Mouse (Mus musculus): ENCODE results near the gene C130050O18Rik. TPM values are rescaled to one million over a fixed set of nuclear protein-coding genes. Genes with fewer than 3 reads are reported as not detected.

Gene C130050O18Rik
- polyA plus RNA-seq (2015; fragmentation: Nextera tagmentation; extraction: Ambion mirVana): 0.60 and 0.92 TPM in 2 replicates

DNA sequence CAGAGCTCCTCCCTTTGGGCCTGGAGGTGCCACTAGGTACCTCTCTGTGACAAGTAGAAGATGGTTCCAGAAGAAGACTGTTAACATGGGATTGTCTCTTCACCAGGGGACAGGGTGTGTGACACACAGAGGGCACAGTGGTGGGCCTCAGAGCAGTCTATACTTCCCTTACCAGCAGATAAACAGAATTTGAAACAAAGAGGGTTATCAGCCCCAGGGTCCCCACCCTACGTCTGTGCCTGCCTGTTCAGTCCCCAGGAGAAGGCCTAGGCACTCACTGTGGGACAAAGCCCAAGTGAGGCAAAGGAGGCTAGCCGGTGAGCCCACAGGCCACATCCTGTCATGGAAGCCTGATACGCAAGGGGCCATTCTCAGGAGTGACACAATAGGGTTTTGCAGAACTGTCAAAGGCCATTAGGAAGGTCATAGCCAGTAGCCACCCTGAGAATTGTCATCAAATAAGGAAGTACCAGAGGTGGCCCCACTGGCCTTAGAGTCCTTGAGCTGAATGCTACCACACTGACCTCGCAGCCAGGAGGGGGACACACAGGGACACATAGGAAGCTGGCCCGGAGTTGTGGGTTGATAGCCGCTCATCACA, at the start of gene C130050O18Rik:
TSS of gene C130050O18Rik (plus strand) at position 480 of the 601 bp plus-strand sequence.
- no peaks in the 10 kb centered on the region for H3K9me3 ChIP-seq (ENCODE audit: low read length)
- H3K27me3 ChIP-seq (ENCODE audit: insufficient read depth, low read length): no peaks in the 10 kb centered on the region
- H3K4me1 ChIP-seq (ENCODE audit: insufficient read depth, low read length): peaks cover 32% of the 10 kb centered on the region
- no peaks in the 10 kb centered on the region for H3K36me3 ChIP-seq (ENCODE audit: insufficient read depth, low read length)
- WGBS: 80% methylated on average over 6 of the region's 6 CpGs
- no peak within 1 kb of the TSS for H3K4me2 ChIP-seq (replicated peaks; ENCODE audit: low read depth, low read length)
- H3K4me3 ChIP-seq (ENCODE audit: low read length): no peak within 1 kb of the TSS
- no peak within 1 kb of the TSS for H3K9ac ChIP-seq (replicated peaks; ENCODE audit: low read length)
- H3K27ac ChIP-seq (ENCODE audit: low read length): 0 out of 2 replicates have a peak within 1 kb of the TSS, but pooled peaks have one; percentile 16
- ATAC-seq (ENCODE audit: low FRiP score, low TSS enrichment): no peak

DNA sequence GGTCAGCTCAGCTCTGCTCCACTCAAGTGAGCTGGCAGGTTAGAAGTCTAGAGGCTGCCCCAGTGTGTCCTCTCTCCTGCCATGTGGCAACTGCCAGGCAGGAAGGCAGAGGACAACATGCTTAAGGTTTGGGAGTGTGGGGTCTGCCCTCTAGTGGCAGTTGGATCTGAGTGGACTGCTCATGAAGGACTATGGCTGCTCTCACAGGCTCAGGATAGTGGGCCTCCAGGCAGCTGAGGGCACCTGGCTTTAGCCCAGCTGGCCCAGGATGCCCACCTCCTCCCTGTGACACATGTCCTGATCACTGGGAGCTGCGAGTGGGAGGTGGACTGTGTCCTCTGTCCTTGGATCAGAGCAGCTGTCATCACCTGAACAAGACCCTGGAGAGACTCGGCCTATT, 46.4 kb upstream of the C130050O18Rik start:
- H3K27ac ChIP-seq (ENCODE audit: low read length): no peak overlapping the region
- no peak overlapping the region for H3K9ac ChIP-seq (replicated peaks; ENCODE audit: low read length)
- no peak overlapping the region for H3K4me3 ChIP-seq (ENCODE audit: low read length)
- H3K9me3 ChIP-seq (ENCODE audit: low read length): no peaks in the 10 kb centered on the region
- WGBS: 62% methylated on average over 2 of the region's 2 CpGs
- H3K27me3 ChIP-seq (ENCODE audit: insufficient read depth, low read length): no peaks in the 10 kb centered on the region
- no peak overlapping the region for H3K4me2 ChIP-seq (replicated peaks; ENCODE audit: low read depth, low read length)
- peak; percentile 31; the same call in 1 of the 2 replicates for ATAC-seq (ENCODE audit: low FRiP score, low TSS enrichment)
- H3K4me1 ChIP-seq (ENCODE audit: insufficient read depth, low read length): no peaks in the 10 kb centered on the region
- H3K36me3 ChIP-seq (ENCODE audit: insufficient read depth, low read length): peaks cover 4% of the 10 kb centered on the region; the same call in 1 of the 2 replicates

DNA sequence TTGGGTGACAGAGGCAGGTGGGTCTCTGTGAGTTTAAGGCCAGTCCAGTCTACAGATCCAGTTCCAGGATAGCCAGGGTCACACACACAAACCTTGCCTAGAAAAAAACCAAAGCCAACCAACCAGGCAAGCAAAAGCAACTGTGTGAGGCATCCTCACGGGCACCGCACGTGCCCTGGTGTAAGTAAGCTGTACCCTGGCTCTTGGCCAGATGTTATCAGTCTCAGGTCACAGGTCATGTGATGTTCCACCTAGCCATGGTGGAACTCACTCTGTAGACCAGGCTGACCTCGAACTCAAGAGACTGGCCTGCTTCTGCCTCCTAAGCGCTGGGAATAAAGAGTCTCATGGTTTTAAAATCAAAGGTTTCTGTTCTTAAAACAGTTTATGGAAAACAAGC, 45.8 kb upstream of the C130050O18Rik start:
- Histone ChIP-seq H3K4me3 (ENCODE audit: low read length) (no peak overlapping the region), H3K9ac (replicated peaks; ENCODE audit: low read length) (no peak overlapping the region), H3K27me3 (ENCODE audit: insufficient read depth, low read length) (no peaks in the 10 kb centered on the region), H3K36me3 (ENCODE audit: insufficient read depth, low read length) (peaks cover 6% of the 10 kb centered on the region; the same call in 1 of the 2 replicates), H3K27ac (ENCODE audit: low read length) (no peak overlapping the region), H3K4me1 (ENCODE audit: insufficient read depth, low read length) (peaks cover under 1% of the 10 kb centered on the region; the same call in 1 of the 2 replicates), H3K4me2 (replicated peaks; ENCODE audit: low read depth, low read length) (no peak overlapping the region), H3K9me3 (ENCODE audit: low read length) (no peaks in the 10 kb centered on the region)
- 92% methylated on average over 5 of the region's 5 CpGs for WGBS
- no peak for ATAC-seq (ENCODE audit: low FRiP score, low TSS enrichment)

DNA sequence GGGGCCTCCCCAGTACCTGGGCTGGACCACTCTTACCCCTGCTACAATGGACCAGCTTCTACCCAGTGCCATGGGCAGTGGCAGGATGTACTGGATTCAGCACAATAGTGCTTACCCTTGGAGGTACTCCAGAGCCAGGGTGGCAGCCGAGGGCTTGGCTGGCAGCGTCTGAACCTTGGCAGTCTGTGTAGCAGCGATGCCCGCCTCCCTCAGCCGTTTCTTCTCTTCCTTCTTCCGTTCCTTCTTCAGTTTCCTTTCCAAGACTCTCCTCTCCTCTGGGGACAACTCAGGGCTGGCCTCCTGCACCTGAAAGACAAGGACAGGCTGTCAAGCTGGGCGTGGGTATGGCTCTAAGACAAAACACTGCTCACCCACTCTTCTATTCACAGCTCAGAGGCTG, 41.2 kb upstream of the C130050O18Rik start:
- H3K4me3 ChIP-seq (ENCODE audit: low read length): no peak overlapping the region
- H3K36me3 ChIP-seq (ENCODE audit: insufficient read depth, low read length): peaks cover 6% of the 10 kb centered on the region; the same call in 1 of the 2 replicates
- peaks cover 12% of the 10 kb centered on the region for H3K4me1 ChIP-seq (ENCODE audit: insufficient read depth, low read length)
- no peak overlapping the region for H3K27ac ChIP-seq (ENCODE audit: low read length)
- no peak overlapping the region for H3K9ac ChIP-seq (replicated peaks; ENCODE audit: low read length)
- WGBS: 65% methylated on average over 7 of the region's 7 CpGs
- no peaks in the 10 kb centered on the region for H3K27me3 ChIP-seq (ENCODE audit: insufficient read depth, low read length)
- no peak overlapping the region for H3K4me2 ChIP-seq (replicated peaks; ENCODE audit: low read depth, low read length)
- no peaks in the 10 kb centered on the region for H3K9me3 ChIP-seq (ENCODE audit: low read length)
- no peak for ATAC-seq (ENCODE audit: low FRiP score, low TSS enrichment)

DNA sequence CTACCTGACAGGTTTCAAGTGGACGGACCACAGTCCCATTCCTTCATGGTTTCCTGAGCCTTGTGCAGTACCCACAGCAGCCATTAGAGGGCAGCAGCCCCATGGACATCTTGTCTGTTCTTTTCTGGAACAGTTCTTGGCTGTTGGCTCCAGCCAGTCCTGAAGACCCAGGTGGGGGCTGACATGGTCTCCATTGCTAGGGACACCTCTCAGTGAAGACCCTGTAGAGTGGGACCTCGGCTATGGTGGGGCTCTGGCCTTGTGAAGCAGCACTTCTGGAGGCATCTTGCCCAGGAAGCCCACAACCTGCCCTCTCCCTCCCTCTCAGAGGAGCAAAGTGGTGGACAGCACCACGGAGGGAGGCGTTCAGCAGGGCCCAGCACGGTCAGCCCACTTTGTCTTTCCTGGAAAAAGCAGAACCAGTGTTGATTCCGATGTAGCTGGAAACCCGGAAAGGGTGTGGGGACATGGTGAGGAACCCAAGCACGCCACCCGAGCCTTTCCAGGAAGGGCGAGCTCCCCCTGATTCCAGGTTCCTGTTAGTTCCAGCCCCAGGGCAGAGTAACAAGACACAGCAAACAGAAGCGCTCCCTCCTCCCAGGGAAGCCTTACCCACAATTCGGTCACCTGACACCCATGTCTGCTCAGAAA, 40.7 kb upstream of the C130050O18Rik start:
- peak overlapping the region; percentile 38 for H3K9ac ChIP-seq (replicated peaks; ENCODE audit: low read length)
- H3K9me3 ChIP-seq (ENCODE audit: low read length): no peaks in the 10 kb centered on the region
- no peaks in the 10 kb centered on the region for H3K27me3 ChIP-seq (ENCODE audit: insufficient read depth, low read length)
- peak; percentile 71 for ATAC-seq (ENCODE audit: low FRiP score, low TSS enrichment)
- H3K4me2 ChIP-seq (replicated peaks; ENCODE audit: low read depth, low read length): 0 out of 2 replicates have a peak overlapping the region, but pooled peaks have one; percentile 8
- peaks cover 6% of the 10 kb centered on the region; the same call in 1 of the 2 replicates for H3K36me3 ChIP-seq (ENCODE audit: insufficient read depth, low read length)
- 21% methylated on average over 12 of the region's 12 CpGs for WGBS
- peak overlapping the region; percentile 63 for H3K27ac ChIP-seq (ENCODE audit: low read length)
- H3K4me1 ChIP-seq (ENCODE audit: insufficient read depth, low read length): peaks cover 12% of the 10 kb centered on the region
- no peak overlapping the region for H3K4me3 ChIP-seq (ENCODE audit: low read length)

DNA sequence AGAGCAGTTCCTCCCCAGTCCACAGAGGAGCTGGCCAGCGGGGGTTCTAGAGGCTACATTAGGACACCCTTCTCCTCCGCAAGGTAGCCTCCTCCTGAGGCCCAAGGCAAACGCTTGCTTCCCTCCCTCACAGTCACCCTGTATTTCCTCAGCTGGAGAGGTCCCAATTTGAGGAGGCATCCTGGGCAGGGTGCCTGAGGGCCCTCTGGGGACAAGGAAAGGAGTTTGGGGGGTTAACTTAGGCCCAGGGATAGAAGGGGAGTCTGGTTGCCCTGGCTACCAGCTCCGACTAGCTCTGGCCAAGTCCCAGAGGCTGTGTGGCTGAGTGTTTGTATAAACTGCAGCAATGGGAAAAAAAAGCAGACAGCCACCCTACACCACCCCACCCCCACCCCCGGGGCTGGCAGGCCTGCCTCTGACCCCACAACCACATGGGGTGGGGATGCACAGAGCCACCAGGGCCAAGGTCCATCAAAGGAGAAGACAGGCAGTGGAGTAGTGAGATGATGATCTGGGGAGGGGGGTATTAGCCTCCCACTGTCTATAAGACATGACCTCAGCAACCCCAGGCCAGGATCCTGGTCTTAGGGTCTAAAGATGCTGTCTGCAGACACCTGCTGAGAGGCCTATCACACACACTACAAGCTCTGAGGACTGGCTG, 40.0 kb upstream of the C130050O18Rik start:
- H3K9ac ChIP-seq (replicated peaks; ENCODE audit: low read length): peak overlapping the region; percentile 38
- WGBS: 14% methylated on average over 5 of the region's 5 CpGs
- peak overlapping the region; percentile 63 for H3K27ac ChIP-seq (ENCODE audit: low read length)
- no peaks in the 10 kb centered on the region for H3K27me3 ChIP-seq (ENCODE audit: insufficient read depth, low read length)
- no peaks in the 10 kb centered on the region for H3K9me3 ChIP-seq (ENCODE audit: low read length)
- peaks cover 17% of the 10 kb centered on the region for H3K4me1 ChIP-seq (ENCODE audit: insufficient read depth, low read length)
- no peak overlapping the region for H3K4me2 ChIP-seq (replicated peaks; ENCODE audit: low read depth, low read length)
- no peak overlapping the region for H3K4me3 ChIP-seq (ENCODE audit: low read length)
- ATAC-seq (ENCODE audit: low FRiP score, low TSS enrichment): no peak
- peaks cover 6% of the 10 kb centered on the region; the same call in 1 of the 2 replicates for H3K36me3 ChIP-seq (ENCODE audit: insufficient read depth, low read length)

DNA sequence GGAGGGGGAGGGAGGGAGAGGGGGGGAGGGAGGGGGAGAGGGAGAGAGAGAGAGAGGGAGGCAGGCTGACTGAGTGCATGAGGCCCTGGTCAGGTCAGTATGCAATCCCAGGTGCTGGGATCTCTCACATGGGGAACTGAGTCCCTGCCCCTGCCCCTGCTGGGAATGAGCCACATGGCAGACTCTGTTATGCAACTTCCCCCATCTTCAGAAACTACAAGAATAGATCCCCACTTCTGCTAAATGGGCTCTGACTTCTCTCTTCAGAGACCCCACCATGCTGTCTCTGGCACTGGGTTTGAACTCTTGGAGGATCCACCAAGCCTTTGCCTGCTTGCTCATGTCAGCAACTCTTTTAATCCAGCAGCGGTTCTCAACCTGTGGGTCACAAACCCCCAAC, 39.3 kb upstream of the C130050O18Rik start:
- no peak for ATAC-seq (ENCODE audit: low FRiP score, low TSS enrichment)
- no peak overlapping the region for H3K4me3 ChIP-seq (ENCODE audit: low read length)
- H3K36me3 ChIP-seq (ENCODE audit: insufficient read depth, low read length): peaks cover 6% of the 10 kb centered on the region; the same call in 1 of the 2 replicates
- no peaks in the 10 kb centered on the region for H3K27me3 ChIP-seq (ENCODE audit: insufficient read depth, low read length)
- H3K27ac ChIP-seq (ENCODE audit: low read length): no peak overlapping the region
- no peaks in the 10 kb centered on the region for H3K9me3 ChIP-seq (ENCODE audit: low read length)
- H3K4me2 ChIP-seq (replicated peaks; ENCODE audit: low read depth, low read length): no peak overlapping the region
- 85% methylated on average over 1 of the region's 1 CpGs for WGBS
- H3K9ac ChIP-seq (replicated peaks; ENCODE audit: low read length): no peak overlapping the region
- peaks cover 21% of the 10 kb centered on the region for H3K4me1 ChIP-seq (ENCODE audit: insufficient read depth, low read length)

DNA sequence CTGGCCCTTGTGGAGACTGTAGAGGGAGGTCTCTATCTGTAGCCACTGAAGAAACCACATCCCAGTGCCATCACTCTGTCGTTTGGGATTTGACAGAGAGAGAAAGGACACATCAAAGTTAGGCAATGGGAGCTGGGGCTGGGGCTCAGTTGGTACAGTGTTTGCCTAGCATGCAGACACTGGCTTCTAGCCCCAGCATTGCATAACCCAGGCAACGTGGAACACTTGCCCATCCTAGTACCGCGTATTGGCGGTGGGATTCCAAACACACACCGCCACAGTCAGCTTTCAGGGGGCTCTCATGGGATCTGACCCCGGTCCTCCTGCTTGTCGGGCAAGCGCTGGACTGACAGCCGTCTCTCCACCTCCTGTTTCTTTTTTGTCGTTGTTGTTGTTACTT, 38.6 kb upstream of the C130050O18Rik start:
- H3K9ac ChIP-seq (replicated peaks; ENCODE audit: low read length): no peak overlapping the region
- H3K9me3 ChIP-seq (ENCODE audit: low read length): no peaks in the 10 kb centered on the region
- peaks cover 3% of the 10 kb centered on the region; the same call in 1 of the 2 replicates for H3K36me3 ChIP-seq (ENCODE audit: insufficient read depth, low read length)
- H3K4me2 ChIP-seq (replicated peaks; ENCODE audit: low read depth, low read length): no peak overlapping the region
- no peaks in the 10 kb centered on the region for H3K27me3 ChIP-seq (ENCODE audit: insufficient read depth, low read length)
- no peak for ATAC-seq (ENCODE audit: low FRiP score, low TSS enrichment)
- H3K4me3 ChIP-seq (ENCODE audit: low read length): no peak overlapping the region
- H3K4me1 ChIP-seq (ENCODE audit: insufficient read depth, low read length): peaks cover 27% of the 10 kb centered on the region
- WGBS: 75% methylated on average over 11 of the region's 11 CpGs
- H3K27ac ChIP-seq (ENCODE audit: low read length): no peak overlapping the region

DNA sequence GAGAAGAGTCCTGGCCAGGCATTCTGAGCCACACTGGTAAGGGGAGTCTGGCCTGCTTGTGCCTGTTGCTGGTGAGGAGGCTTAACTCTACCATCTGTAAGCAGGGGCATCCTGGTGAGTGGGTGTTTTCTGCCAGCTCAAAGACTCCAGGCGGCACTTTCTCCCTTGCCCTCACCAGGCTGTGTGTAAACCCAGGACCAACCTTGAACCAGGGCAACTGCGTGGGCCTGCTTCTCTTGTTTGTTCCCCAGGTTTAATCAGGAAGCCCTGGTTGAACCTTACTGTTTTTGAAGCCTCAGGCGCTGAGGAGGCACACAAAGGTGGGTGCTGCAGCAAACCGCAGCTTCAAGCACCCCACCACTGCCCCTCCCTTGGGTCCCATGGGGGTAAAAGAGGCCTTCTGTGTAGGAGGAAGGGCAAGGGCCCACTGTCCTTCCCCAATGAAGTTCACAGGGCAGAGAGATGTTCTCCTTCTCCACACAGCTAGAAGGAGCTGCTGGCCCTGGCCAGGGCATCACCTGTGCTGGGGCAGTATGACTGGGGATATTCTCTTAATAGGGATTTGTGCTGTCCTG, 37.1 kb upstream of the C130050O18Rik start:
- no peak overlapping the region for H3K4me3 ChIP-seq (ENCODE audit: low read length)
- peaks cover 3% of the 10 kb centered on the region; the same call in 1 of the 2 replicates for H3K36me3 ChIP-seq (ENCODE audit: insufficient read depth, low read length)
- H3K27me3 ChIP-seq (ENCODE audit: insufficient read depth, low read length): no peaks in the 10 kb centered on the region
- H3K4me2 ChIP-seq (replicated peaks; ENCODE audit: low read depth, low read length): no peak overlapping the region
- H3K27ac ChIP-seq (ENCODE audit: low read length): no peak overlapping the region
- no peak overlapping the region for H3K9ac ChIP-seq (replicated peaks; ENCODE audit: low read length)
- H3K9me3 ChIP-seq (ENCODE audit: low read length): no peaks in the 10 kb centered on the region
- peaks cover 39% of the 10 kb centered on the region for H3K4me1 ChIP-seq (ENCODE audit: insufficient read depth, low read length)
- 92% methylated on average over 4 of the region's 4 CpGs for WGBS
- ATAC-seq (ENCODE audit: low FRiP score, low TSS enrichment): no peak
